In genomic region chr13:31801703-31802305, GRCm38 (mm10) we compare ENCODE assay signal across 9 mouse cellular contexts. TPM values are rescaled to one million over a fixed set of nuclear protein-coding genes. Genes with fewer than 3 reads are reported as not detected.
DNase-seq lines count a peak whose midpoint lies in the region; ATAC-seq lines count a peak whose summit lies in the region.
"Had no signal": no experiment of that assay in that cellular context is flagged by ENCODE, and none has a peak within 500 bp of the region (broad histone marks: within the 10 kb centered on the region; RNA-seq: fewer than 3 reads in every experiment).

No protein-coding gene starts in this region.

- H3K27me3 ChIP-seq in heart, embryonic 12.5 days (replicated peaks): peaks cover 65% of the 10 kb centered on the region
- peaks cover 95% of the 10 kb centered on the region for H3K27me3 ChIP-seq in embryonic facial prominence, embryonic 10.5 days (replicated peaks; ENCODE audit: low read depth, poor library complexity, severe bottlenecking)
- peaks cover 92% of the 10 kb centered on the region for H3K27me3 ChIP-seq in midbrain, embryonic 13.5 days

- H3K4me1 ChIP-seq in heart, embryonic 12.5 days (replicated peaks): peaks cover 38% of the 10 kb centered on the region
- peaks cover 71% of the 10 kb centered on the region for H3K4me1 ChIP-seq in embryonic facial prominence, embryonic 10.5 days
- peaks cover 33% of the 10 kb centered on the region for H3K4me1 ChIP-seq in midbrain, embryonic 13.5 days (replicated peaks)

- intact Hi-C loops in heart, postnatal 36 days (cut with DNase I): loop anchor here (1.0 to 5.0 kb wide), 7 partner anchors 154 to 879 kb away; no protein-coding TSS in a partner anchor

- no peak for DNase-seq in heart, postnatal 36 days
- DNase-seq in embryonic facial prominence, embryonic 10.5 days (ENCODE audit: low spot score): peak; percentile 52
- DNase-seq in induced T-regulatory cell, adult 2 months (ENCODE audit: low read depth): peak; percentile 15
- DNase-seq in right cerebral cortex, adult 2 months (ENCODE audit: low spot score in 2 of 2): no peak
- no peak for DNase-seq in layer of hippocampus, postnatal 25 days (ENCODE audit: extremely low spot score in 1 of 2, low spot score in 1 of 2)
- DNase-seq in adrenal gland, adult 18-20 months (ENCODE audit: low spot score in 2 of 2): no peak

- H3K4me3 ChIP-seq in heart, embryonic 12.5 days: peak overlapping the region; percentile 46
- H3K4me3 ChIP-seq in embryonic facial prominence, embryonic 10.5 days: peak overlapping the region; percentile 49
- H3K4me3 ChIP-seq in midbrain, embryonic 13.5 days (replicated peaks): peak overlapping the region; percentile 34

- ATAC-seq in heart, embryonic 12.5 days (ENCODE audit: insufficient number of reproducible peaks, low FRiP score): no peak
- peak; percentile 22; the same call in 1 of the 2 replicates for ATAC-seq in midbrain, embryonic 13.5 days

- H3K4me2 ChIP-seq in heart, embryonic 12.5 days: peak overlapping the region; percentile 77
- peak overlapping the region; percentile 57 for H3K4me2 ChIP-seq in midbrain, embryonic 13.5 days (replicated peaks)

- no peaks in the 10 kb centered on the region for H3K36me3 ChIP-seq in heart, embryonic 12.5 days
- H3K36me3 ChIP-seq in embryonic facial prominence, embryonic 10.5 days (replicated peaks): no peaks in the 10 kb centered on the region
- H3K36me3 ChIP-seq in midbrain, embryonic 13.5 days: no peaks in the 10 kb centered on the region

- WGBS in heart, embryonic 12.5 days: 4% methylated on average over 25 of the region's 25 CpGs
- WGBS in embryonic facial prominence, embryonic 10.5 days: 3% methylated on average over 25 of the region's 25 CpGs
- under 1% methylated on average over 25 of the region's 25 CpGs for WGBS in midbrain, embryonic 13.5 days

- no peak overlapping the region; the same call in 1 of the 2 replicates for H3K9ac ChIP-seq in heart, embryonic 12.5 days
- no peak overlapping the region for H3K9ac ChIP-seq in midbrain, embryonic 13.5 days (replicated peaks)

- no peaks in the 10 kb centered on the region for H3K9me3 ChIP-seq in heart, embryonic 12.5 days (replicated peaks)
- H3K9me3 ChIP-seq in embryonic facial prominence, embryonic 10.5 days: no peaks in the 10 kb centered on the region
- no peaks in the 10 kb centered on the region for H3K9me3 ChIP-seq in midbrain, embryonic 13.5 days

- H3K27ac ChIP-seq in heart, embryonic 12.5 days (ENCODE audit: poor library complexity, severe bottlenecking): no peak overlapping the region
- peak overlapping the region; percentile 45 for H3K27ac ChIP-seq in embryonic facial prominence, embryonic 10.5 days (replicated peaks)
- no peak overlapping the region for H3K27ac ChIP-seq in midbrain, embryonic 13.5 days

RNA-seq across cellular contexts. Expression of gene Foxc1, which starts 4.6 kb away (rescaled TPM):
- polyA plus RNA-seq in heart, embryonic 12.5 days (2016; fragmentation: Nextera tagmentation; extraction: Ambion mirVana): 5.4 and 6.4 TPM in 2 replicates
- 1 to 10 TPM; 5.0 to 5.1 TPM for total RNA-seq in heart, postnatal 36 days (2021)
- 3.3 and 4.1 TPM in 2 replicates for polyA plus RNA-seq in embryonic facial prominence, embryonic 10.5 days (2016; fragmentation: Nextera tagmentation; extraction: Ambion mirVana)
- 0.97 and 1.0 TPM in 2 replicates for polyA plus RNA-seq in midbrain, embryonic 13.5 days (2015; fragmentation: Nextera tagmentation; extraction: Ambion mirVana)
- total RNA-seq in layer of hippocampus, postnatal 25 days (2021): 1 to 10 TPM; 3.6 to 4.2 TPM
- 1 to 10 TPM; 4.2 to 7.1 TPM for total RNA-seq in adrenal gland, adult 18-20 months (2021)
- total RNA-seq: MEL had no signal

Comparison
In these comparisons a context has a peak if more than half of its experiments do, and no peak if none do; other contexts are left out.
1. DNase-seq: peak in embryonic facial prominence, embryonic 10.5 days (single experiment) and induced T-regulatory cell, adult 2 months (single experiment); none in heart, postnatal 36 days (0 of 2), right cerebral cortex, adult 2 months (0 of 2), layer of hippocampus, postnatal 25 days (0 of 2) and adrenal gland, adult 18-20 months (0 of 2).
2. Peak in every context shown above with its lines, with median percentiles within 50 percentile points of each other: H3K4me3 ChIP-seq.